15 mouse cellular contexts compared by ENCODE assay signal in genomic region chr2:138587795-138588545, GRCm38 (mm10).
A peak's percentile ranks its signal among the peaks of the same experiment; 100 is the strongest.
DNase-seq lines count a peak whose midpoint lies in the region; ATAC-seq lines count a peak whose summit lies in the region.
"Had no signal": no experiment of that assay in that cellular context is flagged by ENCODE, and none has a peak within 500 bp of the region (broad histone marks: within the 10 kb centered on the region; RNA-seq: fewer than 3 reads in every experiment).

No protein-coding gene starts in this region.

- H3K27ac ChIP-seq in embryonic facial prominence, embryonic 11.5 days (replicated peaks; ENCODE audit: low read depth, low read length) = no peak overlapping the region
- no peak overlapping the region; the same call in 1 of the 2 replicates for H3K27ac ChIP-seq in embryonic facial prominence, embryonic 10.5 days (replicated peaks)
- no peak overlapping the region for H3K27ac ChIP-seq in neural tube, embryonic 15.5 days (replicated peaks)
- H3K27ac ChIP-seq: embryonic facial prominence, embryonic 15.5 days; forebrain, embryonic 13.5 days; limb, embryonic 15.5 days; lung, embryonic 15.5 days had no signal

- intact Hi-C loops in left cerebral cortex, postnatal 14 days (cut with DNase I) = no loop called here

- no peaks in the 10 kb centered on the region for H3K36me3 ChIP-seq in embryonic facial prominence, embryonic 11.5 days (replicated peaks; ENCODE audit: control insufficient read depth, insufficient read depth, low read depth, low read length)
- H3K36me3 ChIP-seq in embryonic facial prominence, embryonic 10.5 days (replicated peaks) = no peaks in the 10 kb centered on the region
- H3K36me3 ChIP-seq in neural tube, embryonic 15.5 days = no peaks in the 10 kb centered on the region
- H3K36me3 ChIP-seq: embryonic facial prominence, embryonic 15.5 days; limb, embryonic 15.5 days; lung, embryonic 15.5 days had no signal

- H3K9ac ChIP-seq in embryonic facial prominence, embryonic 11.5 days (replicated peaks; ENCODE audit: low read length) = no peak overlapping the region
- H3K9ac ChIP-seq in neural tube, embryonic 15.5 days (replicated peaks) = no peak overlapping the region
- H3K9ac ChIP-seq: embryonic facial prominence, embryonic 15.5 days; forebrain, embryonic 13.5 days; limb, embryonic 15.5 days; lung, embryonic 15.5 days had no signal

- ATAC-seq in embryonic facial prominence, embryonic 11.5 days (replicated peaks; ENCODE audit: insufficient number of reproducible peaks, low FRiP score, low TSS enrichment, low read depth) = no peak
- no peak for ATAC-seq in neural tube, embryonic 15.5 days (ENCODE audit: low FRiP score)
- ATAC-seq: forebrain, embryonic 13.5 days had no signal

- H3K4me3 ChIP-seq in embryonic facial prominence, embryonic 11.5 days (ENCODE audit: low read depth, low read length) = no peak overlapping the region
- no peak overlapping the region for H3K4me3 ChIP-seq in embryonic facial prominence, embryonic 10.5 days
- no peak overlapping the region for H3K4me3 ChIP-seq in neural tube, embryonic 15.5 days (replicated peaks)
- H3K4me3 ChIP-seq: embryonic facial prominence, embryonic 15.5 days; forebrain, embryonic 13.5 days; limb, embryonic 15.5 days; lung, embryonic 15.5 days had no signal

- no peak overlapping the region for H3K4me2 ChIP-seq in embryonic facial prominence, embryonic 11.5 days (ENCODE audit: low read depth, low read length)
- no peak overlapping the region for H3K4me2 ChIP-seq in neural tube, embryonic 15.5 days
- H3K4me2 ChIP-seq: embryonic facial prominence, embryonic 15.5 days; forebrain, embryonic 13.5 days; limb, embryonic 15.5 days; lung, embryonic 15.5 days had no signal

- no peaks in the 10 kb centered on the region for H3K27me3 ChIP-seq in embryonic facial prominence, embryonic 11.5 days (ENCODE audit: control insufficient read depth, insufficient read depth, low read length)
- H3K27me3 ChIP-seq in embryonic facial prominence, embryonic 10.5 days (replicated peaks; ENCODE audit: low read depth, poor library complexity, severe bottlenecking) = no peaks in the 10 kb centered on the region
- H3K27me3 ChIP-seq in neural tube, embryonic 15.5 days (replicated peaks) = no peaks in the 10 kb centered on the region
- H3K27me3 ChIP-seq: embryonic facial prominence, embryonic 15.5 days; forebrain, embryonic 13.5 days; limb, embryonic 15.5 days; lung, embryonic 15.5 days had no signal

- DNase-seq in embryonic facial prominence, embryonic 11.5 days (ENCODE audit: low spot score) = peak; percentile 19
- DNase-seq in embryonic facial prominence, embryonic 10.5 days (ENCODE audit: low spot score) = no peak
- peak; percentile 74 for DNase-seq in brain, adult 2 months (ENCODE audit: low read depth, low spot score)
- DNase-seq in frontal cortex, postnatal 25 days (ENCODE audit: low spot score in 2 of 2) = peak; percentile 6 to 10
- peak; percentile 11 to 14 for DNase-seq in left cerebral cortex, postnatal 14 days (ENCODE audit: low spot score in 2 of 2)
- DNase-seq in gastrocnemius, adult 18-20 months (ENCODE audit: low spot score) = no peak
- DNase-seq in adrenal gland, postnatal 14 days = no peak
- DNase-seq: adrenal gland, postnatal 25 days; kidney, postnatal 25 days; thymus, postnatal 14 days had no signal

- no peaks in the 10 kb centered on the region for H3K9me3 ChIP-seq in embryonic facial prominence, embryonic 11.5 days (replicated peaks; ENCODE audit: control insufficient read depth, low read length)
- H3K9me3 ChIP-seq in embryonic facial prominence, embryonic 10.5 days = no peaks in the 10 kb centered on the region
- H3K9me3 ChIP-seq in neural tube, embryonic 15.5 days (replicated peaks) = no peaks in the 10 kb centered on the region
- H3K9me3 ChIP-seq: embryonic facial prominence, embryonic 15.5 days; forebrain, embryonic 13.5 days; limb, embryonic 15.5 days; lung, embryonic 15.5 days had no signal

- WGBS in embryonic facial prominence, embryonic 11.5 days = 79% methylated on average over 7 of the region's 7 CpGs
- 79% methylated on average over 7 of the region's 7 CpGs for WGBS in embryonic facial prominence, embryonic 10.5 days
- WGBS in neural tube, embryonic 15.5 days = 87% methylated on average over 7 of the region's 7 CpGs

- H3K4me1 ChIP-seq in embryonic facial prominence, embryonic 11.5 days (ENCODE audit: control insufficient read depth, insufficient read depth, low read length) = no peaks in the 10 kb centered on the region
- H3K4me1 ChIP-seq in embryonic facial prominence, embryonic 10.5 days = no peaks in the 10 kb centered on the region
- no peaks in the 10 kb centered on the region for H3K4me1 ChIP-seq in neural tube, embryonic 15.5 days
- H3K4me1 ChIP-seq: embryonic facial prominence, embryonic 15.5 days; forebrain, embryonic 13.5 days; limb, embryonic 15.5 days; lung, embryonic 15.5 days had no signal

Comparison
In these comparisons a context has a peak if more than half of its experiments do, and no peak if none do; other contexts are left out.
1. DNase-seq: peak in embryonic facial prominence, embryonic 11.5 days (single experiment), brain, adult 2 months (single experiment), frontal cortex, postnatal 25 days (2 of 2) and left cerebral cortex, postnatal 14 days (2 of 2); none in embryonic facial prominence, embryonic 10.5 days (single experiment), gastrocnemius, adult 18-20 months (single experiment) and adrenal gland, postnatal 14 days (single experiment).